Mouse (Mus musculus) testis, adult 2 months (tissue): Measurements from ENCODE around the gene Nabp2. TPM values are rescaled to one million over a fixed set of nuclear protein-coding genes. Genes with fewer than 3 reads are reported as not detected.

Source experiments
- H3K27ac ChIP-seq: fragments of 200-500 bp; 2 replicates; pipeline ENCODE4 v1.5.1; 2012; ENCODE audit warnings: low read depth, low read length; ENCODE audit not compliant: control insufficient read depth, insufficient read depth
- H3K27me3 ChIP-seq: fragments of 200-500 bp; 2 replicates; pipeline ENCODE4 v1.6.1; 2012; ENCODE audit warnings: mild to moderate bottlenecking, low read length, moderate library complexity; ENCODE audit not compliant: control insufficient read depth, insufficient read depth
- H3K36me3 ChIP-seq: fragments of 200-500 bp; 2 replicates; pipeline ENCODE4 v1.6.1; 2012; ENCODE audit warnings: mild to moderate bottlenecking, low read length; ENCODE audit not compliant: control insufficient read depth, insufficient read depth
- H3K4me1 ChIP-seq: fragments of 200-500 bp; 2 replicates; pipeline ENCODE4 v1.6.1; 2012; ENCODE audit warnings: low read length; ENCODE audit not compliant: control insufficient read depth, insufficient read depth
- H3K4me3 ChIP-seq: fragments of 200-500 bp; 2 replicates; pipeline ENCODE4 v1.5.1; 2012; ENCODE audit warnings: low read depth, mild to moderate bottlenecking, low read length, moderate library complexity, mixed read lengths; ENCODE audit not compliant: control insufficient read depth
- CTCF ChIP-seq: fragments of 200-500 bp; IDR thresholded peaks from 2 replicates; pipeline ENCODE4 v1.5.1; 2012; ENCODE audit warnings: low read depth, mild to moderate bottlenecking, inconsistent platforms, low read length, moderate library complexity; ENCODE audit not compliant: control insufficient read depth, insufficient read depth, insufficient replicate concordance
- POLR2A ChIP-seq: fragments of 200-500 bp; IDR thresholded peaks from 2 replicates; pipeline ENCODE4 v1.6.1; 2012; ENCODE audit warnings: low read depth, mild to moderate bottlenecking, inconsistent platforms, low read length, moderate library complexity; ENCODE audit not compliant: control insufficient read depth
- polyA plus RNA-seq: library from polyadenylated mRNA; depleted of rRNA; stranded (reverse); fragments of >200 nt; gene quantifications from 2 replicates; pipeline ENCODE4 v1.2.3, GENCODE M21; 2012

Nabp2 gene
- polyA plus RNA-seq, 1 experiment, result 22.5 TPM

- Histone ChIP-seq H3K4me1 (no peaks in the 10 kb centered on the region), H3K4me3 (no peak overlapping the region), H3K36me3 (no peaks in the 10 kb centered on the region), H3K27ac (no peak overlapping the region), H3K27me3 (no peaks in the 10 kb centered on the region)
- TF ChIP-seq CTCF (no peak), POLR2A (no peak)
These were observed 13.3 kb upstream of the Nabp2 start for GRCm38 (mm10) chr10:128424604-128425003.

DNA sequence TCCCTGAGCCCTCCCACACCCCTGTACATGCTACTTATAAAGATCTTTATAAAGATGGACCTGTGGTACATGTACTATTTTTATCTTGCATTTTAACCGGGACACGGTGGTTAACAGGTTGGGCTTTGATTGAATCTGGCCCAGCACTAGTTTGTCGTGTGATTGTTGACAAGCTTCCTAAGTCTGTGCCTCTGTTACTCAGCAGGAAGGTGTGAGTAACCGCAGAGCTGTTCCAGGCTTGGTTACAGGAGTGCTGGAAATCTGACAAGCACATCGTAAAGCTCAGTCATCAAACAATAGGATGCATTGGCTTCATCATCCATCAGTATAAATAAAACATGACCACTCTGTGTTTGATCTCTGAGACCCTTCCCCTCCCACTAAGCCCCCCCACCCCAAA is 11.1 kb upstream of the Nabp2 start:
- Histone ChIP-seq H3K36me3 (no peaks in the 10 kb centered on the region), H3K27me3 (no peaks in the 10 kb centered on the region), H3K4me1 (no peaks in the 10 kb centered on the region), H3K27ac (no peak overlapping the region), H3K4me3 (no peak overlapping the region)
- no peak for TF ChIP-seq POLR2A

DNA sequence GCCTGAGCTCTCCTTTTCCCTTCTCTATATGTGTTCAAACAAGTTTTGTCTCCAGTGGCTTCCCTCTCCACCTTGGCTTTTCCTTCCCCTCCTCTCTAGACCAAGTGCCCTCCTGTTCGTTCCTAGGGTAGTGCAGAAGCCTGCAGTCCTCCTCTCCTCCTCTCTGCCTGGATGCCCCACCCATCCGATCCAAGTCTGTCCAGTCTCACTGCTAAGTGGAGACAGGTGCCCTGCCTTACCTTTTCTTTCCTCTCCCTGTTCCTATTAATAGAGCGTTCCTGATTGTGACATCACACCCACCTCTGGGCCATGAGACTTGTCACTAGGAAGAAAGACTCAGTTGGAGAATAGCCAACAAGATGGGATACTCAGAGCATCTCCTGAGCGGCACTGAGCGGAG is 3.6 kb upstream of the Nabp2 start:
- Histone ChIP-seq H3K27ac (peak overlapping the region; percentile 66), H3K27me3 (no peaks in the 10 kb centered on the region), H3K36me3 (peaks cover 7% of the 10 kb centered on the region), H3K4me1 (peaks cover 12% of the 10 kb centered on the region), H3K4me3 (peak overlapping the region; percentile 86)
- TF ChIP-seq CTCF, result no peak
- peak; percentile 72; the same call in 1 of the 2 replicates for TF ChIP-seq POLR2A

DNA sequence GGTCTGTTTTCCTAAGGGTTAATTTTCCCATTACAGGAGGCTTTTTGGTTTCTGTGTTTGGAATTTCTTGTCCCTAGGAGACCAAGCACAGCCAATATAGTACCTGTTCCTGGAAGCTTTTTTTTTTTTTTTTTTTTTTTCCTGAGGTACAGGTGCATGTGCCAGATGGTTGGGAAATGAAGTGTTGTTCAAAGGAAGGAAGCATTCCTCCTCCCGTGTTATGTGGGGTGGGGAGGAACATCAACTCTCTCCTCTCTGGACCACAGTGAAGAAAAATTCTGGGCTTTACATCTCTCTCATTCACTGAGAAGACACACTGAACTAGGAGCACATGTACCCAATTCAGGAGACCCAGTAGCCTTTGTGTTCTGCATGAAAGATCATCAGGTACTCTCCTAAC is 1.8 kb upstream of the Nabp2 start:
- Histone ChIP-seq H3K27ac (no peak overlapping the region), H3K4me1 (peaks cover 17% of the 10 kb centered on the region), H3K4me3 (peak overlapping the region; percentile 99), H3K27me3 (no peaks in the 10 kb centered on the region), H3K36me3 (peaks cover 7% of the 10 kb centered on the region)
- no peak for TF ChIP-seq CTCF
- TF ChIP-seq POLR2A, result no peak

DNA sequence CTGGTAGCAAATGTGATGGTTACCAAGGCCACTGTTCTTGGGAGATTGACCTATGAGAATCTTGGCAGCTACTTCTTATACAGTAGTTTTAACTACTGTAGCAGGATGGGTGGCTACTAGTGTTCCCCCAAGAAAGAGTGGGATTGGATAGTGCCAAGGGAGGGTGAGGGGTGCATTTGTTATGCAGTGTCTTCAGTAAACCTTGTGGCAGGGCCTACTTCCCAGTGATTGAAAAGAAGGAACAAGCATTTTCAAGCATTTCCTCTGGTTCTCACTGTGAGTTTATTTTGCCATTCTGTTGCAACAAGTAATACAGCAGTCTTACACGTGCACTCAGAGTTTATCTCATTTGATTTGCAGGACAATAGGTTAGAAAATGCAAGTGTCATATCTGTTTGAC is 1.3 kb upstream of the Nabp2 start:
- Histone ChIP-seq H3K27ac (no peak overlapping the region), H3K4me1 (peaks cover 17% of the 10 kb centered on the region), H3K27me3 (no peaks in the 10 kb centered on the region), H3K4me3 (peak overlapping the region; percentile 99), H3K36me3 (peaks cover 7% of the 10 kb centered on the region)
- no peak for TF ChIP-seq POLR2A
- no peak for TF ChIP-seq CTCF

DNA sequence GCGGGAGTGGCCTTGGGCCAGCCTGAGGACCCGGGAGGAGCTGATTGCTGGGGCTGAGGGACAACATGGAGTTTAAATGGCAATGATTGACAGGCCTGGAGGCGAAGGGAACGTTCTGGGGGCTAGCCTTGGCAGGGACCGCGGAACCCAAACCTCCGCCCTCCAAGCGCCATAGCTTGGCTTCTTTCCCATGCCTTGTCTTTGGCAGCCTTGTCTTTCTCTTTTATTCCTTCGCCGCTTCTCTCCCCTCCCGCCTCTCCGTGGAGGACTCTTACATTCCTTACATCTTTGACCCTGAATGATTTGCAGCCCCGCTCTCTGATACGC is 726 bp upstream of the Nabp2 start:
- Histone ChIP-seq H3K4me1 (peaks cover 17% of the 10 kb centered on the region), H3K27me3 (no peaks in the 10 kb centered on the region), H3K36me3 (peaks cover 7% of the 10 kb centered on the region), H3K27ac (peak overlapping the region; percentile 92), H3K4me3 (peak overlapping the region; percentile 99)
- TF ChIP-seq CTCF (no peak), POLR2A (no peak)

DNA sequence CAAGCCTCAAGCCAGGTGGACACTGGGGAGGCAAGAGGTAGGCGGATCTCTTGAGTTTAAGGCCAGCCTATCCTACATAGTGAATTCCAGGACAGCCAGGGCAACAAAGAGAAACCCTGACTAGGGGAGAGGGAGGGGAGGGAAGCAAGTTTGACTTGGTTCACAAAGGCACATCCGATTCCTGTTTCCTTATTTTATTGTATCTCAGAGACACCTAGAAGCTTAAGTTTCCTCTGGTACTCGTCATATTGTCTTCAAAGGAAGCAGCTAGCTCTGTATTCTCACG is 789 bp downstream of the Nabp2 start:
- Histone ChIP-seq H3K27ac (peak overlapping the region; percentile 60; the same call in 1 of the 2 replicates), H3K36me3 (peaks cover 3% of the 10 kb centered on the region), H3K27me3 (no peaks in the 10 kb centered on the region), H3K4me3 (peak overlapping the region; percentile 79), H3K4me1 (peaks cover 17% of the 10 kb centered on the region)
- TF ChIP-seq POLR2A (no peak), CTCF (no peak)

- Histone ChIP-seq H3K27ac (peak overlapping the region; percentile 60), H3K27me3 (no peaks in the 10 kb centered on the region), H3K36me3 (peaks cover 2% of the 10 kb centered on the region), H3K4me3 (peak overlapping the region; percentile 79), H3K4me1 (peaks cover 17% of the 10 kb centered on the region)
- TF ChIP-seq POLR2A (peak; percentile 41; the same call in 1 of the 2 replicates), CTCF (peak; percentile 47; the same call in 1 of the 2 replicates)
These were observed 1.4 kb downstream of the Nabp2 start for GRCm38 (mm10) chr10:128409692-128410559.
